Mouse (Mus musculus) neural tube, embryonic 15.5 days (tissue): ENCODE data around the gene C8a. TPM values are rescaled to one million over a fixed set of nuclear protein-coding genes. Genes with fewer than 3 reads are reported as not detected.

Source experiments
- ATAC-seq: fragments of 200-750 bp; cut with Nextera tagmentation; 2 replicates; pipeline ENCODE4 v1.8.0; 2017; ENCODE audit warnings: mild to moderate bottlenecking, moderate TSS enrichment, moderate library complexity; ENCODE audit not compliant: low FRiP score
- H3K27ac ChIP-seq: fragments of 300-500 bp; sonication (generic); replicated peaks from 2 replicates; pipeline ENCODE4 v1.5.1; 2015; ENCODE audit warnings: mild to moderate bottlenecking, inconsistent platforms
- H3K27me3 ChIP-seq: fragments of 300-500 bp; sonication (generic); replicated peaks from 2 replicates; pipeline ENCODE4 v1.6.1; 2015; ENCODE audit warnings: inconsistent platforms
- H3K36me3 ChIP-seq: fragments of 300-500 bp; sonication (generic); 2 replicates; pipeline ENCODE4 v1.6.1; 2015; ENCODE audit warnings: inconsistent platforms
- H3K4me1 ChIP-seq: fragments of 300-500 bp; sonication (generic); 2 replicates; pipeline ENCODE4 v1.6.1; 2015; ENCODE audit warnings: inconsistent platforms
- H3K4me2 ChIP-seq: fragments of 300-500 bp; sonication (generic); 2 replicates; pipeline ENCODE4 v1.6.1; 2015; ENCODE audit warnings: inconsistent platforms, mild to moderate bottlenecking, moderate library complexity
- H3K4me3 ChIP-seq: fragments of 300-500 bp; sonication (generic); replicated peaks from 2 replicates; pipeline ENCODE4 v1.5.1; 2015; ENCODE audit warnings: mild to moderate bottlenecking, inconsistent platforms
- H3K9ac ChIP-seq: fragments of 300-500 bp; sonication (generic); replicated peaks from 2 replicates; pipeline ENCODE4 v1.6.1; 2015; ENCODE audit warnings: mild to moderate bottlenecking, inconsistent platforms
- H3K9me3 ChIP-seq: fragments of 300-500 bp; sonication (generic); replicated peaks from 2 replicates; pipeline ENCODE4 v1.6.1; 2016; ENCODE audit warnings: inconsistent platforms
- WGBS: fragments of 180-500 bp; shearing (Covaris S2); methylation state at CpG from one replicate; pipeline ENCODE4 v1.1.7; 2015; ENCODE audit warnings: mixed read lengths; 5-methylcytosine and 5-hydroxymethylcytosine counted together
- polyA plus RNA-seq: library from polyadenylated mRNA; unstranded; fragments of >200 nt; fragmentation: Nextera tagmentation; extraction: Ambion mirVana; gene quantifications from 2 replicates; pipeline ENCODE4 v1.2.1, GENCODE M21; 2015

The C8a gene
- polyA plus RNA-seq, 1 experiment from 2014 or later, result 0.06 TPM

GRCm38 (mm10) chr4:104888499-104889262 is 12.5 kb upstream of the C8a start:
- 70% methylated on average over 9 of the region's 9 CpGs for WGBS
- Histone ChIP-seq H3K36me3 (no peaks in the 10 kb centered on the region), H3K4me1 (peaks cover 12% of the 10 kb centered on the region), H3K27me3 (no peaks in the 10 kb centered on the region), H3K9me3 (no peaks in the 10 kb centered on the region), H3K27ac (no peak overlapping the region), H3K4me3 (no peak overlapping the region), H3K9ac (no peak overlapping the region), H3K4me2 (no peak overlapping the region)
- ATAC-seq, result no peak

- H3K4me3 ChIP-seq, result no peak overlapping the region
- no peaks in the 10 kb centered on the region for H3K36me3 ChIP-seq
- no peak overlapping the region for H3K27ac ChIP-seq
- no peak for ATAC-seq
- 66% methylated on average over 9 of the region's 9 CpGs for WGBS
- peaks cover 9% of the 10 kb centered on the region for H3K4me1 ChIP-seq
- no peaks in the 10 kb centered on the region for H3K27me3 ChIP-seq
- H3K9me3 ChIP-seq, result no peaks in the 10 kb centered on the region
- no peak overlapping the region for H3K9ac ChIP-seq
- no peak overlapping the region for H3K4me2 ChIP-seq
These were observed 11.3 kb upstream of the C8a start for GRCm38 (mm10) chr4:104887486-104887885.

GRCm38 (mm10) chr4:104875832-104876231 is 366 bp downstream of the C8a start:
- H3K4me1 ChIP-seq, result no peaks in the 10 kb centered on the region
- H3K27ac ChIP-seq, result no peak overlapping the region
- no peaks in the 10 kb centered on the region for H3K36me3 ChIP-seq
- no peak overlapping the region for H3K9ac ChIP-seq
- no peaks in the 10 kb centered on the region for H3K9me3 ChIP-seq
- WGBS, result 71% methylated on average over 4 of the region's 4 CpGs
- H3K27me3 ChIP-seq, result no peaks in the 10 kb centered on the region
- ATAC-seq, result no peak
- no peak overlapping the region for H3K4me3 ChIP-seq
- H3K4me2 ChIP-seq, result no peak overlapping the region

GRCm38 (mm10) chr4:104870196-104870595 is 6.0 kb downstream of the C8a start:
- Histone ChIP-seq H3K27me3 (no peaks in the 10 kb centered on the region), H3K27ac (no peak overlapping the region), H3K4me3 (no peak overlapping the region), H3K9me3 (no peaks in the 10 kb centered on the region), H3K4me1 (no peaks in the 10 kb centered on the region), H3K36me3 (no peaks in the 10 kb centered on the region), H3K9ac (no peak overlapping the region), H3K4me2 (no peak overlapping the region)
- WGBS, result 93% methylated on average over 5 of the region's 5 CpGs
- ATAC-seq, result no peak

- Histone ChIP-seq H3K9me3 (no peaks in the 10 kb centered on the region), H3K27me3 (no peaks in the 10 kb centered on the region), H3K27ac (no peak overlapping the region), H3K9ac (no peak overlapping the region), H3K36me3 (no peaks in the 10 kb centered on the region), H3K4me3 (no peak overlapping the region), H3K4me2 (no peak overlapping the region), H3K4me1 (no peaks in the 10 kb centered on the region)
- no peak for ATAC-seq
These were observed 6.6 kb downstream of the C8a start for GRCm38 (mm10) chr4:104869581-104869980.

- no peak for ATAC-seq
- H3K9ac ChIP-seq, result no peak overlapping the region
- H3K9me3 ChIP-seq, result no peaks in the 10 kb centered on the region
- H3K27me3 ChIP-seq, result no peaks in the 10 kb centered on the region
- H3K36me3 ChIP-seq, result no peaks in the 10 kb centered on the region
- H3K27ac ChIP-seq, result no peak overlapping the region
- H3K4me3 ChIP-seq, result no peak overlapping the region
- H3K4me1 ChIP-seq, result no peaks in the 10 kb centered on the region
- WGBS, result 80% methylated on average over 1 of the region's 1 CpGs
- no peak overlapping the region for H3K4me2 ChIP-seq
These were observed 11.8 kb downstream of the C8a start for GRCm38 (mm10) chr4:104864397-104864796.

- Histone ChIP-seq H3K4me1 (no peaks in the 10 kb centered on the region), H3K36me3 (no peaks in the 10 kb centered on the region), H3K4me2 (no peak overlapping the region), H3K27ac (no peak overlapping the region), H3K9ac (no peak overlapping the region), H3K4me3 (no peak overlapping the region), H3K27me3 (no peaks in the 10 kb centered on the region), H3K9me3 (no peaks in the 10 kb centered on the region)
- ATAC-seq, result no peak
- WGBS, result 87% methylated on average over 8 of the region's 8 CpGs
These were observed 15.0 kb downstream of the C8a start for GRCm38 (mm10) chr4:104861241-104861640.

- no peak overlapping the region for H3K9ac ChIP-seq
- H3K27ac ChIP-seq, result no peak overlapping the region
- 85% methylated on average over 4 of the region's 4 CpGs for WGBS
- no peaks in the 10 kb centered on the region for H3K4me1 ChIP-seq
- H3K9me3 ChIP-seq, result no peaks in the 10 kb centered on the region
- H3K36me3 ChIP-seq, result no peaks in the 10 kb centered on the region
- no peak overlapping the region for H3K4me3 ChIP-seq
- no peak overlapping the region for H3K4me2 ChIP-seq
- ATAC-seq, result no peak
- H3K27me3 ChIP-seq, result no peaks in the 10 kb centered on the region
These were observed 18.4 kb downstream of the C8a start for GRCm38 (mm10) chr4:104857823-104858222.

- no peaks in the 10 kb centered on the region for H3K36me3 ChIP-seq
- H3K27me3 ChIP-seq, result no peaks in the 10 kb centered on the region
- H3K27ac ChIP-seq, result no peak within 1 kb of the TSS
- no peak for ATAC-seq
- H3K9ac ChIP-seq, result no peak within 1 kb of the TSS
- no peaks in the 10 kb centered on the region for H3K9me3 ChIP-seq
- WGBS, result 75% methylated on average over 1 of the region's 1 CpGs
- no peak within 1 kb of the TSS for H3K4me2 ChIP-seq
- no peaks in the 10 kb centered on the region for H3K4me1 ChIP-seq
- no peak within 1 kb of the TSS for H3K4me3 ChIP-seq
These were observed 19.2 kb downstream of the C8a start, which contains the start of gene Gm17662 for GRCm38 (mm10) chr4:104857029-104857428. Gene Gm17662, plus strand, starts transcription at chr4:104857329.

- Histone ChIP-seq H3K4me2 (no peak overlapping the region), H3K9me3 (no peaks in the 10 kb centered on the region), H3K9ac (no peak overlapping the region), H3K27me3 (no peaks in the 10 kb centered on the region), H3K27ac (no peak overlapping the region), H3K36me3 (no peaks in the 10 kb centered on the region), H3K4me3 (no peak overlapping the region), H3K4me1 (no peaks in the 10 kb centered on the region)
- WGBS, result 77% methylated on average over 2 of the region's 2 CpGs
- ATAC-seq, result no peak
These were observed 21.0 kb downstream of the C8a start for GRCm38 (mm10) chr4:104855216-104855615.

GRCm38 (mm10) chr4:104843546-104843945 is 32.7 kb downstream of the C8a start:
- Histone ChIP-seq H3K36me3 (no peaks in the 10 kb centered on the region), H3K27me3 (no peaks in the 10 kb centered on the region), H3K4me1 (no peaks in the 10 kb centered on the region), H3K27ac (no peak overlapping the region), H3K9ac (no peak overlapping the region), H3K4me2 (no peak overlapping the region), H3K4me3 (no peak overlapping the region), H3K9me3 (no peaks in the 10 kb centered on the region)
- 25% methylated on average over 4 of the region's 4 CpGs for WGBS
- ATAC-seq, result no peak

GRCm38 (mm10) chr4:104842204-104842603 is 34.0 kb downstream of the C8a start:
- Histone ChIP-seq H3K4me2 (no peak overlapping the region), H3K27me3 (no peaks in the 10 kb centered on the region), H3K4me1 (no peaks in the 10 kb centered on the region), H3K9ac (no peak overlapping the region), H3K36me3 (no peaks in the 10 kb centered on the region), H3K27ac (no peak overlapping the region), H3K9me3 (no peaks in the 10 kb centered on the region), H3K4me3 (no peak overlapping the region)
- 85% methylated on average over 5 of the region's 5 CpGs for WGBS
- ATAC-seq, result no peak
